Mouse (Mus musculus) liver, embryonic 14.5 days (tissue): ENCODE data around the gene Zranb3. TPM values are rescaled to one million over a fixed set of nuclear protein-coding genes. Genes with fewer than 3 reads are reported as not detected.

Experiments used
- ATAC-seq: fragments of 200-750 bp; cut with Nextera tagmentation; 2 replicates; pipeline ENCODE4 v1.8.0; 2017; ENCODE audit warnings: moderate number of reproducible peaks, mild to moderate bottlenecking, moderate library complexity; ENCODE audit not compliant: insufficient read depth
- DNase-seq, 3 experiments: peaks; one replicate each; pipeline ENCODE4 v3.0.0-alpha.2; 2012 to 2013; ENCODE audit warnings: low read depth in 3 of 3, low spot score in 3 of 3
- H3K27ac ChIP-seq: fragments of 300-500 bp; sonication (generic); 2 replicates; pipeline ENCODE4 v1.5.1; 2014; ENCODE audit warnings: moderate library complexity, mild to moderate bottlenecking, control low read depth, inconsistent platforms
- H3K27me3 ChIP-seq: fragments of 300-500 bp; sonication (generic); 2 replicates; pipeline ENCODE4 v1.6.1; 2014; ENCODE audit warnings: mild to moderate bottlenecking, low read length, moderate library complexity; ENCODE audit not compliant: control insufficient read depth, insufficient read depth
- H3K36me3 ChIP-seq: fragments of 300-500 bp; sonication (generic); replicated peaks from 2 replicates; pipeline ENCODE4 v1.6.1; 2014; ENCODE audit warnings: low read depth; ENCODE audit not compliant: control insufficient read depth, insufficient read depth
- H3K4me1 ChIP-seq, 2 experiments: fragments of 200-500 bp in 1 of 2; fragments of 300-500 bp in 1 of 2; sonication (generic) in 1 of 2; replicated peaks; 2 replicates each; pipeline ENCODE4 v1.6.1; 2012 to 2014; ENCODE audit warnings: antibody characterized with exemption in 1 of 2, inconsistent platforms in 1 of 2, low read length in 1 of 2; ENCODE audit not compliant: control insufficient read depth in 2 of 2, insufficient read depth in 2 of 2
- H3K4me2 ChIP-seq: fragments of 300-500 bp; sonication (generic); 2 replicates; pipeline ENCODE4 v1.6.1; 2014; ENCODE audit warnings: low read depth, mild to moderate bottlenecking, control low read depth, moderate library complexity
- H3K4me3 ChIP-seq, 2 experiments: fragments of 200-500 bp in 1 of 2; fragments of 300-500 bp in 1 of 2; sonication (generic) in 1 of 2; 2 replicates each; pipeline ENCODE4 v1.5.1; 2012 to 2014; ENCODE audit warnings: low read depth in 2 of 2, low read length in 2 of 2, mild to moderate bottlenecking in 2 of 2, control low read depth in 1 of 2, inconsistent platforms in 1 of 2, moderate library complexity in 1 of 2; ENCODE audit not compliant: insufficient read depth in 1 of 2
- H3K9ac ChIP-seq: fragments of 300-500 bp; sonication (generic); replicated peaks from 2 replicates; pipeline ENCODE4 v1.6.1; 2014; ENCODE audit warnings: mild to moderate bottlenecking, control low read depth, moderate library complexity
- H3K9me3 ChIP-seq: fragments of 300-500 bp; sonication (generic); 2 replicates; pipeline ENCODE4 v1.6.1; 2016; ENCODE audit warnings: low read length, mixed read lengths; ENCODE audit not compliant: control insufficient read depth
- CTCF ChIP-seq: IDR thresholded peaks from 2 replicates; pipeline ENCODE4 v1.5.1; 2016; ENCODE audit warnings: antibody characterized with exemption, low read depth, control low read depth
- EP300 ChIP-seq: IDR thresholded peaks from 2 replicates; pipeline ENCODE4 v1.6.1; 2016; ENCODE audit warnings: antibody characterized with exemption, low read depth
- WGBS: fragments of 180-500 bp; shearing (Covaris S2); extraction: QIAGEN DNeasy Blood & Tissue Kit; methylation state at CpG from one replicate; pipeline ENCODE4 v1.1.7; 2014; ENCODE audit not compliant: insufficient replicate concordance; 5-methylcytosine and 5-hydroxymethylcytosine counted together
- polyA plus RNA-seq, 2 experiments: library from polyadenylated mRNA; depleted of rRNA in 1 of 2; stranded (reverse) in 1 of 2; unstranded in 1 of 2; fragments of >200 nt; fragmentation: Nextera tagmentation in 1 of 2; extraction: Ambion mirVana in 1 of 2; gene quantifications; 2 replicates each; pipeline versions ENCODE4 v1.2.1 to v1.2.3; 2012 to 2014

The Zranb3 gene
- polyA plus RNA-seq, 2 experiments: 3.9 to 4.1 TPM

- ATAC-seq: no peak
- no peak overlapping the region for H3K4me3 ChIP-seq
- WGBS: 68% methylated on average over 2 of the region's 2 CpGs
- no peak overlapping the region for H3K27ac ChIP-seq
- no peaks in the 10 kb centered on the region for H3K36me3 ChIP-seq
- H3K4me2 ChIP-seq: no peak overlapping the region
- no peak for DNase-seq
- no peaks in the 10 kb centered on the region for H3K9me3 ChIP-seq
- H3K4me1 ChIP-seq: peaks cover 0 to 4% of the 10 kb centered on the region in 2 experiments; a peak in 3 of 4 replicates
- H3K9ac ChIP-seq: no peak overlapping the region
- no peaks in the 10 kb centered on the region for H3K27me3 ChIP-seq
- TF ChIP-seq CTCF: no peak
- TF ChIP-seq EP300: no peak
Measured at GRCm38 (mm10) chr1:128046455-128046854, 56.4 kb downstream of the Zranb3 start.

- Histone ChIP-seq H3K9ac (no peak overlapping the region), H3K27ac (no peak overlapping the region), H3K4me3 (no peak overlapping the region), H3K4me1 (peaks cover 0 to 4% of the 10 kb centered on the region in 2 experiments; a peak in 3 of 4 replicates), H3K4me2 (no peak overlapping the region), H3K9me3 (no peaks in the 10 kb centered on the region), H3K36me3 (no peaks in the 10 kb centered on the region), H3K27me3 (no peaks in the 10 kb centered on the region)
- 72% methylated on average over 4 of the region's 4 CpGs for WGBS
- TF ChIP-seq CTCF (no peak), EP300 (no peak)
- DNase-seq (no peak), ATAC-seq (no peak)
Measured at GRCm38 (mm10) chr1:128044181-128044580, 58.7 kb downstream of the Zranb3 start.

GRCm38 (mm10) chr1:128036296-128036695 is 66.6 kb downstream of the Zranb3 start:
- ATAC-seq (no peak), DNase-seq (no peak)
- Histone ChIP-seq H3K4me2 (no peak overlapping the region), H3K27me3 (no peaks in the 10 kb centered on the region), H3K36me3 (no peaks in the 10 kb centered on the region), H3K27ac (no peak overlapping the region), H3K9ac (no peak overlapping the region), H3K9me3 (no peaks in the 10 kb centered on the region), H3K4me3 (no peak overlapping the region), H3K4me1 (no peaks in the 10 kb centered on the region)
- TF ChIP-seq CTCF (no peak), EP300 (no peak)
- 70% methylated on average over 6 of the region's 6 CpGs for WGBS

- no peak overlapping the region for H3K4me3 ChIP-seq
- no peak overlapping the region for H3K27ac ChIP-seq
- no peaks in the 10 kb centered on the region for H3K36me3 ChIP-seq
- no peaks in the 10 kb centered on the region for H3K27me3 ChIP-seq
- no peaks in the 10 kb centered on the region for H3K4me1 ChIP-seq
- WGBS: 79% methylated on average over 1 of the region's 1 CpGs
- H3K4me2 ChIP-seq: no peak overlapping the region
- no peak overlapping the region for H3K9ac ChIP-seq
- no peaks in the 10 kb centered on the region for H3K9me3 ChIP-seq
- DNase-seq: no peak
- no peak for ATAC-seq
- TF ChIP-seq CTCF: no peak
- TF ChIP-seq EP300: no peak
Measured at GRCm38 (mm10) chr1:128032123-128032522, 70.7 kb downstream of the Zranb3 start.

- H3K4me2 ChIP-seq: no peak overlapping the region
- H3K4me1 ChIP-seq: no peaks in the 10 kb centered on the region
- 72% methylated on average over 2 of the region's 2 CpGs for WGBS
- H3K36me3 ChIP-seq: no peaks in the 10 kb centered on the region
- no peaks in the 10 kb centered on the region for H3K9me3 ChIP-seq
- no peak overlapping the region for H3K27ac ChIP-seq
- ATAC-seq (no peak), DNase-seq (no peak)
- no peak overlapping the region for H3K4me3 ChIP-seq
- no peaks in the 10 kb centered on the region for H3K27me3 ChIP-seq
- H3K9ac ChIP-seq: no peak overlapping the region
- TF ChIP-seq CTCF (no peak), EP300 (no peak)
Measured at GRCm38 (mm10) chr1:128031524-128031923, 71.3 kb downstream of the Zranb3 start.
